Mouse (Mus musculus): ENCODE data around the gene Gpx4.

- TF ChIP-seq CTCF (IDR thresholded peaks at IDR 0.05) = no peak
- no peak for TF ChIP-seq POLR2A (IDR thresholded peaks at IDR 0.05; ENCODE audit: insufficient read depth, low read depth, low read length)
- no peak for TF ChIP-seq EP300 (IDR thresholded peaks at IDR 0.05; ENCODE audit: insufficient read depth, low read depth, low read length)
Measured at GRCm38 (mm10) chr10:80078366-80078765, 31.4 kb downstream of the Gpx4 start.

Data from heart, adult 2 months (tissue).